Mouse (Mus musculus): ENCODE measurements around the gene Olfr669. TPM values are rescaled to one million over a fixed set of nuclear protein-coding genes. Genes with fewer than 3 reads are reported as not detected.
"Not testable (repeated sequence)": the region's sequence is repeated elsewhere in the genome, so short reads cannot be mapped to it uniquely, and the experiment has no call there.

Olfr669 gene
- total RNA-seq (2021), result not detected

DNA sequence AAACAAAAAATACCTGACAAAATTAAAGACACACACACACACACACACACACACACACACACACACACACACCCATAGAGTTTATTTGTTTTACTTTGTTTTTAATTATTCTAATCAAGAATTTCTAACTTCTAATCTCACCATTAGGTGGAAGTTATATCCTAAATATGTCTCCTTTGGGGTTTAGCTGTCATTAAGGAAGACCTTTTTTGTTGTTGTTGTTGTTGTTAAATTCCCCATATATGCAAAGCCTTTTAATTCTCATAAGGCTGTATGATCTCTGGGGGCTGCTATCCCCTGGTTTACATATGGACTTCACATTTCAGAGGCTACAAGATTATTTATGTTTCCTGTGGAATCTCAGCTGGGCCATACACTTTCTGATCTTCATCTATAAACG is at the start of gene Olfr669:
Olfr669 (plus strand) TSS at position 301 of the 400 bp plus-strand sequence.
- DNase-seq, result no peak

DNA sequence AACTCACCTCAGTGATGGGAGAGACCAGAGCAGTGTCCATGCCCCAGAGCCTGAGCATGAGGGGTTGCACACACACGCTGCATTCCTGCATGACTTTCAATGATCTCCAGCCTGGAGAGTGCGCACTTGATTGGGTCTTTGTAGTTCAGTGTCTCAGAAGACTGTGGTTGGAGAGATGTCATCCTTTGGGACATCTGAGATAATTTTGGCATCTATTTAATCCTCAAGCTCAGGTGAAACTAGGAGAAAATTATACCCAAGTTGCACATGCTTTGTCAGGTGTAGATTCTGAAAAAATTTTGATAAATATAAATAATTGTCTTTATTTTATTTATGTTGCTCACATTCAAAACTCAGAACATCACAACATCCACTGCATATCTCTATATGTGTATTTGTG is 38.2 kb upstream of the Olfr669 start, which contains the start of gene Olfr666:
Olfr666 (minus strand) TSS at position 101 of the 400 bp plus-strand sequence.
- no peak for DNase-seq

DNA sequence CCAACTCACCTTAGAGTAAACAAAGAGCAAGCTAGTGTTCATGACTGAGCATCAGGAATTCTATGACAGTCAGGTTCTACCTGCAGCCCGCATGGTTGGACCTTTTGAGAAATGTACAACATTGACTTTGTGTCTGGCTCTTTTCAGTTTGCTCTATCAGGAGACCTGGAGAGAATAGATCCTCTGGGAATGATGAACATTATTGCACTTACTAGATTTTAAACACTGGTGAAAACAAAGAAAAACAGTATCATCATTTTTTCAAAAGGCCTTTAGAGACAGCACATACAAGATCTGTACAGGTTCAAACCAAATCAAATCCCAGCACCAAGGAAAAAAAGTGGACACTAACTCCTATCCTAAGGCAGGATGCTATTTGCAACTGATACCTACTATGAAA is 12.7 kb upstream of the Olfr669 start, which contains the start of gene Olfr667:
Olfr667 (minus strand) TSS at position 101 of the 400 bp plus-strand sequence.
- no peak for DNase-seq

DNA sequence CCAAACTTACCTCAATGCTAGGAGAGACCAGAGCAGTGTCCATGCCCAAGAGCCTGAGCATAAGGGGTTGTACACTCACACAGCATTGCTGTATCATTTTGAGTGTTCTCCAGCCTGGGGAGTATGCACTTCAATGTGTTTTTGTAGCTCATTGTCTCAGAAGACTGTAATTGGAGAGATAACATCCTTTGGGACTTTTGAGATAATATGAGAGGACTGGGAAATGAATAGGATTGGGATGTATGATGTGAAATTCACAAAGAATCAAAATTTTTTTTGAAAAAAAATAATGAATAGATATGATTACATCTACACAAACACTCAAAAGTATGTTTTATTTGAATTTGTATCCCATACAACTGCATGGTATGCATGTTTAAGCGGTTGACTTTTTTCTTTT is 6.1 kb upstream of the Olfr669 start, which contains the start of gene Olfr668:
Olfr668 (minus strand) TSS at position 101 of the 400 bp plus-strand sequence.
- DNase-seq, result no peak

GRCm38 (mm10) chr7:104950234-104950633 is 16.2 kb downstream of the Olfr669 start:
- DNase-seq, result not testable (repeated sequence)

- DNase-seq, result no peak
These were observed 28.5 kb downstream of the Olfr669 start, which contains the start of gene Olfr670 for GRCm38 (mm10) chr7:104962520-104962919. Gene Olfr670, minus strand, starts transcription at chr7:104962620.

- not testable (repeated sequence) for DNase-seq
These were observed 38.5 kb downstream of the Olfr669 start for GRCm38 (mm10) chr7:104972507-104972906.

DNA sequence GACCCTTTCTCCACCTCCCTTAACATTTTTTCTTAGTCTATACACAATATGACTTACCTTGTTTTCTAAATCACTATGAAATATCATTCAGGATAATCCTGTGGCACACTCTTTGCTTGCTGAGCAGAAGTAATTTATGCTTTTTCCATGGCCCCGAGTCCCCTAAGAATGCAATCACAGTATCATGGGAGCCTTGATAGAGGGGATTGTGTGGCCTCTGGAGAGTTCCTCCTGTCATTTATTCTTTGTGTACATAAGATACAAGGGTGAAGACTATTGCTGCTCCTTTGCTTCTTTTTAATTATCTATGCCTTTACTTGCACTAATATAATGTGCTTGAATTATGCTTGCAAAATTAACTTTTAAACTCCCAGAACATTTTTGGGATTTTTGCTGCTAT is 45.0 kb downstream of the Olfr669 start, which contains the start of gene Olfr671:
Olfr671 (minus strand) TSS at position 101 of the 400 bp plus-strand sequence.
- DNase-seq, result no peak

Other genes starting within 250 kb of the Olfr669 start
- gene Olfr661, start 247.7 kb upstream of the Olfr669 start, total RNA-seq (2021), result not detected
- gene Usp17le, start 156.8 kb upstream of the Olfr669 start, total RNA-seq (2021), result not detected
- not detected for gene Usp17lb, start 91.6 kb upstream of the Olfr669 start, total RNA-seq (2021)
- gene Usp17la, start 77.2 kb upstream of the Olfr669 start, total RNA-seq (2021), result not detected
- gene Olfr665, start 56.2 kb upstream of the Olfr669 start, total RNA-seq (2021), result not detected
- gene Olfr666, start 38.3 kb upstream of the Olfr669 start, total RNA-seq (2021), result not detected
- not detected for gene Olfr667, start 12.8 kb upstream of the Olfr669 start, total RNA-seq (2021)
- not detected for gene Olfr668, start 6.2 kb upstream of the Olfr669 start, total RNA-seq (2021)
- gene Olfr670, start 28.4 kb downstream of the Olfr669 start, total RNA-seq (2021), result not detected
- not detected for gene Olfr671, start 44.9 kb downstream of the Olfr669 start, total RNA-seq (2021)
- not detected for gene Olfr672, start 67.8 kb downstream of the Olfr669 start, total RNA-seq (2021)
- gene Olfr675, start 94.2 kb downstream of the Olfr669 start, total RNA-seq (2021), result not detected
- not detected for gene Olfr676, start 98.5 kb downstream of the Olfr669 start, total RNA-seq (2021)
- gene Olfr677, start 117.1 kb downstream of the Olfr669 start, total RNA-seq (2021), result not detected
- gene Olfr678, start 130.2 kb downstream of the Olfr669 start, total RNA-seq (2021), result not detected
- gene Olfr679, start 147.0 kb downstream of the Olfr669 start, total RNA-seq (2021), result not detected
- gene Olfr680-ps1, start 158.6 kb downstream of the Olfr669 start, total RNA-seq (2021), result not detected
- gene Olfr681, start 182.6 kb downstream of the Olfr669 start, total RNA-seq (2021), result not detected
- gene Olfr683, start 212.8 kb downstream of the Olfr669 start, total RNA-seq (2021), result not detected
- gene Olfr684, start 229.4 kb downstream of the Olfr669 start, total RNA-seq (2021), result not detected